Mouse (Mus musculus): Measurements from ENCODE around the gene Tmem221.

GRCm38 (mm10) chr8:71560071-71560470 is 1.4 kb upstream of the Tmem221 start:
- TF ChIP-seq POLR2A (IDR thresholded peaks at IDR 0.05; ENCODE audit: borderline replicate concordance, low read depth, low read length) = no peak
- TF ChIP-seq CTCF (IDR thresholded peaks at IDR 0.05; ENCODE audit: low read depth, low read length) = no peak
